Mouse (Mus musculus): ENCODE results near the gene Muc4.
A peak's percentile ranks its signal among the peaks of the same experiment; 100 is the strongest.

Muc4 gene

GRCm38 (mm10) chr16:32803901-32804300, 68.2 kb downstream of the Muc4 start:
- DNase-seq (ENCODE audit: low read depth) = no peak

GRCm38 (mm10) chr16:32805151-32805550, 69.5 kb downstream of the Muc4 start:
- DNase-seq (ENCODE audit: low read depth) = no peak

GRCm38 (mm10) chr16:32807408-32808185, 71.9 kb downstream of the Muc4 start:
- no peak for DNase-seq (ENCODE audit: low read depth)

GRCm38 (mm10) chr16:32810321-32810720, 74.6 kb downstream of the Muc4 start, which contains the start of gene Smbd1:
TSS of gene Smbd1 (minus strand) at chr16:32810477.
- no peak for DNase-seq (ENCODE audit: low read depth)

GRCm38 (mm10) chr16:32812888-32813361, 77.2 kb downstream of the Muc4 start:
- DNase-seq (ENCODE audit: low read depth) = peak; percentile 83

GRCm38 (mm10) chr16:32813362-32813761, 77.7 kb downstream of the Muc4 start:
- no peak for DNase-seq (ENCODE audit: low read depth)

GRCm38 (mm10) chr16:32813771-32814170, 78.1 kb downstream of the Muc4 start:
- no peak for DNase-seq (ENCODE audit: low read depth)

GRCm38 (mm10) chr16:32814539-32814938, 78.9 kb downstream of the Muc4 start:
- DNase-seq (ENCODE audit: low read depth) = no peak

GRCm38 (mm10) chr16:32815160-32815605, 79.5 kb downstream of the Muc4 start:
- DNase-seq (ENCODE audit: low read depth) = no peak

- DNase-seq (ENCODE audit: low read depth) = no peak
These were observed 82.3 kb downstream of the Muc4 start for GRCm38 (mm10) chr16:32818036-32818435.

GRCm38 (mm10) chr16:32818441-32818840, 82.8 kb downstream of the Muc4 start:
- no peak for DNase-seq (ENCODE audit: low read depth)

GRCm38 (mm10) chr16:32821772-32822449, 86.2 kb downstream of the Muc4 start:
- DNase-seq (ENCODE audit: low read depth) = no peak

- DNase-seq (ENCODE audit: low read depth) = no peak
These were observed 86.8 kb downstream of the Muc4 start for GRCm38 (mm10) chr16:32822450-32822827.

- no peak for DNase-seq (ENCODE audit: low read depth)
These were observed 87.2 kb downstream of the Muc4 start for GRCm38 (mm10) chr16:32822881-32823280.

- no peak for DNase-seq (ENCODE audit: low read depth)
These were observed 87.8 kb downstream of the Muc4 start for GRCm38 (mm10) chr16:32823487-32823886.

GRCm38 (mm10) chr16:32824061-32824460, 88.4 kb downstream of the Muc4 start:
- no peak for DNase-seq (ENCODE audit: low read depth)

GRCm38 (mm10) chr16:32825380-32825779, 89.7 kb downstream of the Muc4 start:
- DNase-seq (ENCODE audit: low read depth) = no peak

GRCm38 (mm10) chr16:32826521-32826920, 90.8 kb downstream of the Muc4 start:
- DNase-seq (ENCODE audit: low read depth) = no peak

- no peak for DNase-seq (ENCODE audit: low read depth)
These were observed 93.4 kb downstream of the Muc4 start for GRCm38 (mm10) chr16:32829104-32829503.

GRCm38 (mm10) chr16:32831501-32831900, 95.8 kb downstream of the Muc4 start:
- DNase-seq (ENCODE audit: low read depth) = no peak
